Mouse (Mus musculus) erythroblast, embryonic 14.5 days (primary cell): ENCODE measurements at regions not wholly inside any gene's neighbourhood (a gene's known extent, or its start where the extent isn't known, plus 50 kb on each side); places are given as distances from the start of the nearest gene placed in this dataset.

Source experiments
- GATA1 ChIP-seq: IDR thresholded peaks from 2 replicates; pipeline ENCODE4 v1.6.1; 2012; ENCODE audit warnings: low read length, inconsistent platforms, mixed read lengths
- TAL1 ChIP-seq: IDR thresholded peaks from 3 replicates; pipeline ENCODE4 v1.6.1; 2012; ENCODE audit warnings: low read length, inconsistent platforms, mixed read lengths

- TF ChIP-seq TAL1: no peak
- TF ChIP-seq GATA1: no peak
Measured at GRCm38 (mm10) chr3:148640680-148641101, 349.7 kb downstream of the Adgrl2 start.
